Mouse (Mus musculus): ENCODE results near the gene Dydc2.

Gene Dydc2

GRCm38 (mm10) chr14:41035146-41035798, 33.7 kb downstream of the Dydc2 start:
- DNase-seq (ENCODE audit: low spot score in 2 of 2): peak in 1 of 2 experiments; percentile 51

DNA sequence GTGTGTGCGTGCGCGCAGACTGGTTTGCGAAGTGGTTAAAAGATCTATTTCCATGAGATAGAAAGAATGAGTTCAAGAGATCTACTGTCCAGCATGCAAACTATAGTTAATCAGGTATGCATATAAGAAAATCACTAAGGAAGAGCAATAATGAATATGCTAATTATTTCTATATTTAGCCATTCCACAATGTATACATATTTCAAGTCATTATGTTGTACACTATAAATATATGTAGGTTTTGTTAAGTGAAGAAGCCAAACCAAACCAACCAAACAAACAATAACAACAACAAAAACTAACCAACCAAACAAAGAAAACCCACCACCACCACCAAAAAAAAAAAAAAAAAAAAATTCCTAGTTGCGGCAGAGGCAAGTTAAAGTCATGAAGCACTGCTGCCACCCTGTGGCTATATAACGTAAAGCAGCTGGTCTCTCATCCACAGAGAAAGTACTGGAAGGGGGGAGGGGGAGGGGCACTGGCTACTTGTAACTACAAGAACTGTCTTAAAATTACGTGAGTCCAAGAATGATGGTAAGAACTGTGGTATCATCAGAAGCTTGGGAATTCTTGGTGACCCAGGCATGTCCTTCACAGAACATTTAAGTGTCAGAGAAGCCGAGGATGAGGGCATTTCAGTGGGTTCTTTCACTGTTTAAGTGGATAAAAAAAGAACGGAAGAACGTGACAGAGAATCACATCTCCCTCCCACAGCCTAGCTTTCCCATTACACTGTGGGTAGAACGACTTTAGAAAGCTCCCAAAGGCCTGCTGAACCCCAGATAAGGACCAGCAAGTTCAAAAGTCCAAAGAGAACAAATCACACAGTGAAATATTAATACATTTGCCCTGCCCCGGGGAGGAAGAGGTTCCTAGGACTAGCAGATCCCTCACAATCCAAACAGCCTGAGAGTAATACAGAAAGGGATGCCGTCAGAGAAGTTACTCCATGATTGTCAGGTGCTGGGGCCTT, 35.6 kb downstream of the Dydc2 start:
- DNase-seq (ENCODE audit: low spot score in 2 of 2): peak; percentile 64 to 77

DNA sequence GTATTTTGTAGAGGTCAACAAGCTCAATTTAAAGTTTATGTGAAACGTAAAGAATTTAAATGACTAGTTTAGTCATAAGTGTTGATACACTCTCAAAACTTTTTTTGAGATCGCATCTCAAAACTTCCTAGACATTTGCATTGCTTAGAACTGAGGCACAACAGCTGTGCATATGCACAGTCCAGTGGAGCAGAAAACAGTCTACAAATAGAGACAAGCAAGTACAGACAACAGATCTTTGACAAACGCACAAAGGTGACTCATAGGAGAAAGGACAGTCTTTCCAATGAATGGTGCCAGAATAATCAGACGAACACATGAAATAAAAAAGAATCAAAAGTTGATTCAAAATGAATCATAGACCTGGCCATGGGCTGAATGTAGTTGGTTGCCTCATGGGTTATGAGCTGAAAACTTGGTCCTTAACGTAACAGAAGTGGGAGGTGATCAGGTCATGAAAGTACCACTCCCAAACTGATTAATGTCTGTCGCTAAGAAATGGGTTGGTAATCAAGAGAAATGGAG, 38.0 kb downstream of the Dydc2 start:
- no peak for DNase-seq (ENCODE audit: low spot score in 2 of 2)

DNA sequence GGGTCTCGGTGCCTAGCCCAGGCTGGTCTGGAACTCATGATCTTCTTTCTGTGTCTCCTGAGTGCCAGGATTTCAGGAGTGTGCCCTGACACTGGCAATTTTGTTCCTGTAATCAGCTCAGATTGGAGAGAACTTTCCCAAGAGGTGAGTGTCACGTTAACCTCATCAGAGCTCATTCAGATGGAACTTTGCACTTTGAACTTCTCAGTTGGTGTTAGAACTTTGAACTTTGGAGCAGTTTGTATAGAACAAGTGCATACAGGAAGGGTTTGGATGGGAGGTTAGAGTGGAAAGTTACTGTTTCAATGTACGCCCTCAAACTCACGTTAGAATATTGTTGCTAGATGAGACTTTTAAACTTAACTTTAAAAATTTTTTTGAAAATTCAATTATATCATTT, 39.7 kb downstream of the Dydc2 start:
- no peak for DNase-seq (ENCODE audit: low spot score in 2 of 2)

DNA sequence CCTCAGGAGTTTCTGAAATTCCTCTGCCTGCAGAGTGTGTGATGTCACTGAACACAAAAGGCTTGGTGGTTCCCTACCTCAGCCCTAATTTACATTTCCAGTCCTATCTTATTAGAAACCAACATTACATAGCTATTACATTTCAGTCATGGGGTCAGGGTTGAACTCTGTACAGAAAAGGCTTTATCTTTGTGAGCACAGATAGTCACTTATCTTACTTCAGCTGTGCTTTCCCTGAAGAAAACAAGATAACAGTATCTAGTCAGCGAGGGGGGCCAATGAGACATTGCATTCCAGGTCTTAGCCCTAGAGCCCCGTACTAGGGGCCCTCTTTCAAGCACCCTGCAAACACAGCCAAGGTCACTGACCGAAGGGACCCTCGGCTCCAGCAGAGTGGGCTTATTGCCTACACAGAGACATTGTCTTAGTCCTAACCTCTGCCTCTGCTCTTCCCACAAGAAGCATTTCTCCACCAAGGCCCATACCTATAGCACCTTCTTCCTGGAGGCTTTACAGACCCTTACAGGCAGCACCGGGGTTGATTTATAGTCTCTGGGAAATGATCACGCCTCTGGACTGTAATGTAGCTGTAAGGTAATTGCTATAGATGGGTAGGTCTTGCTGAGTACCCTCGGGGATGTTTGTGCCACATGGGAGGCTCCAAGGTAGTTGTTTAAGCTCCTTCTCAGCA, 43.3 kb downstream of the Dydc2 start:
- DNase-seq (ENCODE audit: low spot score in 2 of 2): no peak

DNA sequence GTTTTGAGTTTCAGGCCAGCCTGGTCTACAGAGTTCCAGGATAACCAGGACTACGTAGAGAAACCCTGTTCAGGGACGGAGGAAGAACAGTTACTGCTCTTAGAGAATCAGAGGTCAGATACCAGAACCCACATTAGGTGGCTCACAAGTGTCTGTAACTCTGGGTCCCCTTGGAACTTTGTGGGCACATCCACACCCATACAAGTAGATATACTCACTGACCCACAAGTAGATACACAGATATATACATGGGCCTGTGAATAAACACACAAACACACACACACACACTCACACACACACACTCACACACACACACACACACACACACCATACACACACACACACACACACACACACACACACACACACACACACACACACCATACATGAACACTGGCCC, 43.9 kb downstream of the Dydc2 start:
- DNase-seq (ENCODE audit: low spot score in 2 of 2): no peak

- DNase-seq (ENCODE audit: low spot score in 2 of 2): no peak
Observed at GRCm38 (mm10) chr14:41021246-41021645, 47.8 kb downstream of the Dydc2 start.

DNA sequence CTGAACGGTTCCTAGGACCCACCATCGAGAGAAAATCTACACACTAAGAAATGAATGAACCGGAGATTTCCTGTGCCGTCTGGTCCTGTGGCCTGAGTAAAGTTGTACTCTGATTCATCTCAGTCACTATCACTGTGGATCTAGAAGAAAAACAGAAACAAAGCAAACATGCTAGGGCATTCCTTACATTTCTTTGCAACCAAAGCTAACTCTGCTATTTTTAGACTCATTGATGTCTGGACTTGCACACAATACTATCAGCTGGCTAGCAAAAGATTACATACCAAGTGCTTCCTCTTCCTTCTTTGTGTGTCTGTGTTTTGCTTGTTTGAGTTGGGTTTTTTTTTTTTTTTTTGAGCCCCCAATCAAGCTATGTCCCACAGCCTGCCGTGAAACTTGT, 51.5 kb downstream of the Dydc2 start:
- DNase-seq (ENCODE audit: low spot score in 2 of 2): no peak

GRCm38 (mm10) chr14:41014701-41015240, 54.2 kb downstream of the Dydc2 start:
- DNase-seq (ENCODE audit: low spot score in 2 of 2): no peak

DNA sequence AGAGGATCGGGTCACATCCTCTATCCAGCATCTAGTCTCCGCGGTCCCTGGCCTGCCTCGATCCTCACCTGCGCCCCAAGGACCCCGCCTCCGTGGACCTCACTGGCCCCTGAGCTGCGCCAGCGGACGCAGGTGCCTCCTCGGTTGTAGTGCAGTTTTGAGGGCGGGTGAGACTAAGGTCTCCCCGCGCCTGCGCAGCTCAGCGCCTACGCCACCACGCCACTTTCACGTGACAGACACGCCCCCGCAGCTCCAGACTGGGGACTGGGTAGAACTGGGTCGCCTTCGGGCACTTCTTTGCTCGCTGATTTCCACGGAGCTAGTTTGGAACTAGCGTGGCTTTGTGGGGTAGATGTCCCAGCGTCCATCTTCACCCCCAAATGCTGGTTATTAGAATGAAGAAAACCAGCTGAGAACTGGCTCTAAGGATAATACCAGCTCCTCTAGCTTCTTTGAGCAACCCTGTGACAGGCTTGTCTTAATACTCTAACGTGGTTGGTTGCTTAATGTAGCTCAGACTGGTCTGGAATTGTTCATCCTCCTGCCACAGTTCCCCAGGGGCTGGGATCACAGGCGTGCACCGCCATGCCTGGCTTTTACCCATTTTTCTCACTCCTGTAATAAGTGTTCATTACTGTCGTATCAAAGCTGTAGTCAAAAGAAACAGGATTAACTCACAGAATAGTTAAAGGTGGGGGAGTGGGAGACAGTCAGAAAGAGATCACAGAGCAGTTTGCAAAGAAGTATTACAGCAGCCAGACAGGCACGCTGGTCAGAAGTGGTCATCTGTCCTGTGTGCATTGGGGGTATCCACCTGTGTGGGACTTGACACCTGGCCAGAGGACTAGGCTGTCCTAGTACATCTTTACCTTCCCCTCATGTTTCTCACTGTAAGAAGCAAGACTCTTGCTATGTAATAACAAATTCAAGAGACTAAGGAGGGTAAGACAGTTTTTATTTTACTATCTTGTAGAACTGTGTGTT, 55.1 kb downstream of the Dydc2 start, which contains the start of gene Fam213a:
TSS of gene Fam213a (minus strand) at position 159 of the 984 bp plus-strand sequence.
- peak; percentile 87 to 91 for DNase-seq (ENCODE audit: low spot score in 2 of 2)

DNA sequence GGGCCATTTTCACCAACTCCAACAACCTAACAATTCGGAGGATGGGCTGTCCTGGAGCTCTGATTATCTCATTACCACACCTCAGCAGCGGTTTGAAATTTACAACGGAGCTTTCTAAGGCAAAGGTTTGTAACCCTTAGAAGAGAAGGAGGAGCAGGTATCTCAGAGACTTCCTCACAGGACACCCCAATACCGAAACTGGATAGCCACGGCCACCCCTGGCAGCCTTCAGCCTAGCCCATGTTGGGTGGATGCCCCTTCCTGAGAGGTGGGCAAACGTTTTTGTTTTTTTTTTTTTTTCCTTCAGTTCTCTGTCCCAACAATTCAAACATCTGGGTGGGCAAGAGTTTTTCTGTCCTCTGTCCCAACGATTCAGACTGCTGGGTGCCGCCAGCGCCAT, 55.9 kb downstream of the Dydc2 start:
- DNase-seq (ENCODE audit: low spot score in 2 of 2): no peak

GRCm38 (mm10) chr14:41011916-41012315, 57.1 kb downstream of the Dydc2 start:
- no peak for DNase-seq (ENCODE audit: low spot score in 2 of 2)

- DNase-seq (ENCODE audit: low spot score in 2 of 2): no peak
Observed at GRCm38 (mm10) chr14:41008138-41008537, 60.9 kb downstream of the Dydc2 start.

DNA sequence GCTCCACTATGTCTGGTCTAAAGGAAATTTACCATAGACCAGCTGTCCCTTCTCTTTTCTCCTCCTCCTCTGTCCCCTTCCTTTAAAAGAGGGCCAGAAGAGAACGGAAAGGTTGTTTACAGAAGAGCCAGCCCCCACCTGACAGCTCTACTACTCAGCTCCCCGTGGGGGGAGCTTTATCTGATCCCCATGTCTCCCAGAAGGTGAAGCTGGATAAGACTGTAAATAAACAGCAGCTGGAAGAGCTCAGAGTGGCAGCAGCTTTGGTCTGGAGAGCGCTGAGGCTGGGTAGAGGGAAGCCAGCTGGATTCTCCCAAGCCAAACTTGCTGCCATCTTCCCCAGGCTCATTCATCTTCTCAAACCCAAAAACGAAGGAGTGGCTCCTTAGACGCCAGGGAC, 61.4 kb downstream of the Dydc2 start:
- DNase-seq (ENCODE audit: low spot score in 2 of 2): no peak

GRCm38 (mm10) chr14:41006899-41007298, 62.1 kb downstream of the Dydc2 start:
- no peak for DNase-seq (ENCODE audit: low spot score in 2 of 2)

GRCm38 (mm10) chr14:41006263-41006662, 62.7 kb downstream of the Dydc2 start:
- no peak for DNase-seq (ENCODE audit: low spot score in 2 of 2)

GRCm38 (mm10) chr14:41005716-41006115, 63.3 kb downstream of the Dydc2 start:
- DNase-seq (ENCODE audit: low spot score in 2 of 2): no peak

GRCm38 (mm10) chr14:41004201-41005141, 64.5 kb downstream of the Dydc2 start:
- no peak for DNase-seq (ENCODE audit: low spot score in 2 of 2)

- no peak for DNase-seq (ENCODE audit: low spot score in 2 of 2)
Observed at GRCm38 (mm10) chr14:41001576-41001975, 67.4 kb downstream of the Dydc2 start.
